Mouse (Mus musculus) adrenal gland, adult 8-10 months (tissue): Measurements from ENCODE around the gene H2-M5. TPM values are rescaled to one million over a fixed set of nuclear protein-coding genes. Genes with fewer than 3 reads are reported as not detected.
A peak's percentile ranks its signal among the peaks of the same experiment; 100 is the strongest.

Source experiments
- DNase-seq: peaks from one replicate; pipeline ENCODE4 v3.0.0; 2022
- total RNA-seq, 4 experiments: library from RNA; stranded (reverse); gene quantifications; 2 replicates each; pipeline ENCODE4 v1.2.4; 2022

Gene H2-M5
- total RNA-seq, 4 experiments from 2014 or later = 0.14 TPM; not detected in 3

DNA sequence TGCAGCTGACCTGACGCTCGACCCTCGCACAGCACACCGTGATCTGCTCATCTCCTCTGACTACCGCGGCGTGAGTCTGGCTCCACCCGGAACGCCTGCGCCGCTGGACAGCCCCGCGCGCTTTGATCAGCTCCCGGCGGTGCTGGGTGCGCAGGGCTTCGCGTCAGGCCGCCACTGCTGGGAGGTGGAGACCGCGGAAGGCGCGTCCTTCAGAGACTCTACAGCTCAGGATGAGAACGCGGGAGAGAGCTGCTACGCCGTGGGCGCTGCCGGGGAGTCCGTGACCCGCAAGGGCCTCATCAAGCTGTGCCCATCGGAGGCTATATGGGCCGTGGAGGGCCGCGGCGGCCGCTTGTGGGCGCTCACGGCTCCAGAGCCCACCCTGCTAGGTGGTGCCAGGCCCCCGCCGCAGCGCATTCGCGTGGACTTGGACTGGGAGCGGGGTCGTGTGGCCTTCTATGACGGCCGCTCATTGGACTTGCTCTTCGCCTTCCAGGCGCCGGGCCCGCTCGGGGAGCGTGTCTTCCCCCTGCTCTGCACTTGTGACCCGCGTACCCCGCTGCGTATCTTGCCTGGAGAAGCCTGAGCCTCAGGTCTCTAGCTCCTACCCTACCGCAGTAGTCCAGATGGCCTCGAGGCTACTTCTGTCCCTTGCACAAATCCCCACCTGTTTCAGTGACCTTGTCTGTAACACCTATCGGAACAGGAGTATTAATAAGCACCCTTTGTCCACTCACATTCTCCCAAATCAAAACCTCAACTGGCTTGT, 42.1 kb downstream of the H2-M5 start:
- DNase-seq = peak; percentile 55

DNA sequence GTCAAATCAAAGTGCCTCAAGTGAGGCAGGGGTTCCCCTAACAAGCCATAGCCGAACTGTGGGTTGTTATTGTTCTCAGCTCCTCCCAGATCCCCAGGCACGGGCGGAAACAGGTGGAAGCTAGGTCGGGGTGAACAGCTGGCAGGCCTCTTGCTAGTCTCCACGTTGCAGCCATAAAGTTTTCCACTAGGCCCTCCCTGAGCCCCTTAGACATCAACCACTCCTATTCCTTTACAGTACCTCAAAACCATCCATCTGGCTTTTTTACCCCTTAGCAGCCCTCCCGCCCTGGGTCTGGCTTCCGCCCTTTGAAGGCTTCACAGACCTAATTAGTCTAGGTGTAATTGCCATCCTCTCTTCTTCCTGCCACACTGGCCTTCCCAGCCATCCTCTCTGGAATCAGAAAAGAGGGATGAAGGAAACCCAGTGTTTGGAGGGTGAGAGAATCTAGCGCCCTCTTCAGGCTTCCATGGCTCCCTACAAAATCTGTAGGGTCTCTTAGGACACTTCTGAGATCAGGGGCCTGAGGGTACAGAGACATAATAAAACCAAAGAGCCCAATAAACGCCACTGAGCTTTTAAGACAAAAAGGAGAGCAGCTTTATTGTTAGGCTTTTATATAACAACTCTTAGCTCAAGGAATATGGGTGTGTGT, 45.1 kb downstream of the H2-M5 start:
- DNase-seq = no peak

DNA sequence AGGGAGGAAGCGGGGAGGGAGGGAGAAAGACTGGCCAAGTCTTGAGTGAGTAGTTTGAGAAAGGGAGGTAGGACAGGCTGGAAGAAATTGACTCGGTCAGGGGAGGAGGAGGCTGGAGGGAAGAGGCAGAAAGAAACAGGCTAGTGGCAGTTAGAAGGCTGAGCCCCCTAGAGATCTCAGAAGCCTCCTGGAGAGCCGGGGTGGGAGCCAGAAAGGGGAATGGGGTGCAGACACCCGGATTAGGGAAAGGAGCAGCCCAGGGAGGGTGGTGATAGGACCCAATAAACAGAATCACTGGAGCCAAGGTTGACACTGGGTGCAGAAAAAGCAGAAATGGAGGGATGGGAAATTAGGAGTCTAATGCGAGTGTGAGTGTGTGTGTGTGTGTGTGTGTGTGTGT, 45.6 kb downstream of the H2-M5 start:
- DNase-seq = no peak

DNA sequence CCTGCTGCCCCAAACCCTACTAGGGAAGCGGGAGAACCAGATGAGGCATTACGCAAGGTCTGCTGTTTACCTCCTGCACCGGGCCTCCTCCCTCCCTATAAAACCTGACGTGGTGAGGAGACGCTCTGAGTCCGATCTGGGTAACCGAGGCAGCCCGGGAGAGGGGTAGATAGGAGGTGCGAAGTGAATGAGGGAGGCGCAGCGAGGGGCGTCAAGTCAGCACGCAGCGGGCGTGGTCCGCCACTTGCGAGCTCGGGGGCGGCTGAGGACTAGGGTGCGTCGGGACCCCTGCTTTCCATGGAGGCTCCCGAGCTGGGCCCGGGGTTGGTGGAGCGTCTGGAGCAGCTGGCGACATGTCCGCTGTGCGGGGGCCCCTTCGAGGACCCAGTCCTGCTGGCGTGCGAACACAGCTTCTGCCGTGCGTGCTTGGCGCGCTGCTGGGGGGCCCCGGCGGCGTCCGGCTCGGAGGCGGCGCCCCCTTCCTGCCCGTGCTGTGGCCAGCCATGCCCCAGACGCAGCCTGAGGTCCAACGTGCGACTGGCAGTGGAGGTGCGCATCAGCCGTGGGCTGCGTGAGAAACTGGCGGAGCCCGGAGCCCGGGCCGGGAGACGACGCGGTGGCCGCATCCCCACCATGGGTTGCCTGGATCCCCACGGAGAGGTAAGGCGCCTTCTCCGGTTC, 46.4 kb downstream of the H2-M5 start, which contains the start of gene Rnf39:
Gene Rnf39, plus strand, starts transcription at position 128 of the 681 bp plus-strand sequence.
- DNase-seq = no peak

DNA sequence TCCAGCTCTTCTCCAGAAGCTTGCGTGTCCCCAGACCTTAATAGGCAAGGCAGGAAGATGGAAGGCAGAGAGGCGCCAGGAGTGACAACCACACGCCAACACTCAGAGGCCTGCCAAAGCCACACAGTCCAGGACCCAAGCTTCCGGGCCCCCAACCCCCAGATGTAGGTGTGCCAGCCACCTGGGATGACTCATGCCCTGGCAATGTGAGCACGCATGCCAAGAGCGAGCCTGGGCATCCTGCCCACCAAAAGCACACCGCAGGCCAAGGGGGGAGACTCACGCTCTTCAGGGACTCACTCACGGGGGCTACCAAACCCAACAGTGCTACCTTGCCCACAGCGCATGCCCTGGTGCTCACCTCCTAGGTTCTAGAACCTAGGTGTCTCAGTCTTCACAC, 46.9 kb downstream of the H2-M5 start:
- no peak for DNase-seq

DNA sequence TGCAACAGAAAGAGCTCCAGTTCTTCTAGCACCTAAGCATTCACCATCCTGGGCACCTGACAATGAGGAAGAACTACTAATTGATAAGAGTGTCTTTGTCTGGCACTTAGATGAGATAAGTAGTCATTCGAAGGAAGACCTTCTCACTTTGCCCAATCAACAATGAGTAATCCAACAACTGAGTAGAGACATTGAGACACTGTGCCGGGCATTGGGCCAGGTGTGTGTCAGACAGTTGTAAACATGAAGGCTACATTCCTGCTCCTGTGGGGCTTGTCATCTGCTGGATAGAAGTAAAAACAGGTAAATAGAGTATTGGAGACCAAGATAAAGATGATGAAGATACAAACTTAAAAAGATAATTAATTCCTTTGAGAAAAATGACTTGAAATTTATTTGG, 51.3 kb downstream of the H2-M5 start:
- peak; percentile 66 for DNase-seq

Other genes starting within 250 kb of the H2-M5 start
- gene H2-M10.5, start 216.6 kb downstream of the H2-M5 start, total RNA-seq = not detected
- gene H2-M10.6, start 177.4 kb downstream of the H2-M5 start, total RNA-seq = not detected
- gene Trim26, start 152.4 kb downstream of the H2-M5 start, total RNA-seq = 10 to 100 TPM; 60.6 to 88.8 (median 74.4) TPM
- gene Trim15, start 122.3 kb downstream of the H2-M5 start, total RNA-seq = under 1 TPM in 1 of 4 experiments, not detected in 3; 0.24 TPM
- under 1 TPM in 1 of 4 experiments, not detected in 3; 0.17 TPM for gene Trim10, start 120.0 kb downstream of the H2-M5 start, total RNA-seq
- 1 to 10 TPM in 3 of 4 experiments, under 1 TPM in 1; 0.42 to 6.1 (median 3.3) TPM for gene Trim40, start 99.4 kb downstream of the H2-M5 start, total RNA-seq
- not detected for gene Trim31, start 91.4 kb downstream of the H2-M5 start, total RNA-seq
- under 1 TPM in 3 of 4 experiments, not detected in 1; 0.15 to 0.51 (median 0.17) TPM for gene Rnf39, start 46.6 kb downstream of the H2-M5 start, total RNA-seq
- gene Ppp1r11, start 37.8 kb downstream of the H2-M5 start, total RNA-seq = 100 to 1,000 TPM in 1 of 4 experiments, 10 to 100 TPM in 3; 74.5 to 104 (median 81.9) TPM
- 10 to 100 TPM; 39.0 to 48.4 (median 43.6) TPM for gene Znrd1, start 31.0 kb downstream of the H2-M5 start, total RNA-seq
- 10 to 100 TPM; 10.8 to 13.1 (median 11.9) TPM for gene Znrd1as, start 30.9 kb downstream of the H2-M5 start, total RNA-seq
- gene 2410137M14Rik, start 8.3 kb downstream of the H2-M5 start, total RNA-seq = not detected
- 1 to 10 TPM; 2.0 to 2.6 (median 2.3) TPM for gene Zfp57, start 11.6 kb upstream of the H2-M5 start, total RNA-seq
- gene Mog, start 33.9 kb upstream of the H2-M5 start, total RNA-seq = not detected
- gene Gabbr1, start 56.4 kb upstream of the H2-M5 start, total RNA-seq = 10 to 100 TPM; 25.3 to 63.8 (median 50.8) TPM
- gene Olfr90, start 99.0 kb upstream of the H2-M5 start, total RNA-seq = not detected
- gene Olfr91, start 108.7 kb upstream of the H2-M5 start, total RNA-seq = not detected
- not detected for gene Olfr92, start 130.6 kb upstream of the H2-M5 start, total RNA-seq
- gene Olfr93, start 172.0 kb upstream of the H2-M5 start, total RNA-seq = not detected
- 1 to 10 TPM in 1 of 4 experiments, under 1 TPM in 2, not detected in 1; 0.31 to 3.1 (median 0.65) TPM for gene Ubd, start 204.4 kb upstream of the H2-M5 start, total RNA-seq
- gene Olfr94, start 211.5 kb upstream of the H2-M5 start, total RNA-seq = not detected
- gene Olfr95, start 223.6 kb upstream of the H2-M5 start, total RNA-seq = not detected
- gene Olfr96, start 230.6 kb upstream of the H2-M5 start, total RNA-seq = not detected
- gene Olfr97, start 247.8 kb upstream of the H2-M5 start, total RNA-seq = not detected